Mouse (Mus musculus) olfactory bulb, adult 2 months (tissue): ENCODE data around the gene Nrp2.

Source experiments
- CTCF ChIP-seq: fragments of 200-500 bp; IDR thresholded peaks from 2 replicates; pipeline ENCODE4 v1.5.1; 2012; ENCODE audit warnings: low read depth, mild to moderate bottlenecking, low read length, moderate library complexity; ENCODE audit not compliant: insufficient read depth
- POLR2A ChIP-seq: fragments of 200-500 bp; IDR thresholded peaks from 2 replicates; pipeline ENCODE4 v1.6.1; 2012; ENCODE audit warnings: mild to moderate bottlenecking, low read depth, low read length, moderate library complexity; ENCODE audit not compliant: insufficient read depth

GRCm38 (mm10) chr1:62860788-62861187 is 157.7 kb downstream of the Nrp2 start:
- TF ChIP-seq CTCF: no peak
- TF ChIP-seq POLR2A: no peak
